Mouse (Mus musculus): ENCODE results near the gene Pym1.

GRCm38 (mm10) chr10:128792041-128792440 lies 44.4 kb downstream of the Pym1 start:
- TF ChIP-seq ZMIZ1 (IDR thresholded peaks at IDR 0.05; ENCODE audit: low read depth, low read length) (no peak), JUND (conservative IDR thresholded peaks at IDR 0.05; ENCODE audit: low read depth, low read length) (no peak), POLR2AphosphoS2 (IDR thresholded peaks at IDR 0.05; ENCODE audit: low read depth, low read length) (no peak), SMC3 (IDR thresholded peaks at IDR 0.05; ENCODE audit: low read depth, low read length) (no peak), HCFC1 (IDR thresholded peaks at IDR 0.05; ENCODE audit: low read depth, low read length) (no peak), CTCF (conservative IDR thresholded peaks at IDR 0.05 in 1 of 2, IDR thresholded peaks at IDR 0.05 in 1 of 2; ENCODE audit: low read depth in 2 of 2, low read length in 2 of 2) (peak in 1 of 2 experiments; percentile 26; a peak in 1 of 4 replicates), POLR2A (IDR thresholded peaks at IDR 0.05; ENCODE audit: low read depth, low read length) (no peak), SIN3A (IDR thresholded peaks at IDR 0.05; ENCODE audit: low read length) (no peak), MYC (IDR thresholded peaks at IDR 0.05; ENCODE audit: low read depth, low read length) (no peak)
